Mouse (Mus musculus): ENCODE results near the gene Runx2. TPM values are rescaled to one million over a fixed set of nuclear protein-coding genes. Genes with fewer than 3 reads are reported as not detected.
A peak's percentile ranks its signal among the peaks of the same experiment; 100 is the strongest.

Gene Runx2
- polyA plus RNA-seq, 1 experiment = 1.7 TPM

- 87% methylated on average over 5 of the region's 5 CpGs for WGBS
- H3K36me3 ChIP-seq (ENCODE audit: control insufficient read depth, insufficient read depth, low read length) = no peaks in the 10 kb centered on the region; the same call in 1 of the 2 replicates
- no peak overlapping the region for H3K4me3 ChIP-seq (ENCODE audit: insufficient read depth, low read depth, low read length)
- H3K27me3 ChIP-seq (replicated peaks; ENCODE audit: control insufficient read depth, insufficient read depth, low read length) = no peaks in the 10 kb centered on the region
- TF ChIP-seq CTCF (conservative IDR thresholded peaks at IDR 0.05; ENCODE audit: insufficient read depth, insufficient read length, low read depth, low read length) (no peak), POLR2A (IDR thresholded peaks at IDR 0.05; ENCODE audit: low read depth, low read length) (no peak)
- H3K4me1 ChIP-seq (ENCODE audit: control insufficient read depth, insufficient read depth, low read length) = no peaks in the 10 kb centered on the region
- no peak overlapping the region for H3K27ac ChIP-seq (ENCODE audit: insufficient read depth, low read depth, low read length)
- no peak for DNase-seq
These were observed 7.3 kb upstream of the Runx2 start for GRCm38 (mm10) chr17:44821940-44822339.

- H3K27ac ChIP-seq (ENCODE audit: insufficient read depth, low read depth, low read length) = no peak overlapping the region
- no peak for DNase-seq
- H3K27me3 ChIP-seq (replicated peaks; ENCODE audit: control insufficient read depth, insufficient read depth, low read length) = no peaks in the 10 kb centered on the region
- H3K4me3 ChIP-seq (ENCODE audit: insufficient read depth, low read depth, low read length) = no peak overlapping the region
- no peak for TF ChIP-seq POLR2A (IDR thresholded peaks at IDR 0.05; ENCODE audit: low read depth, low read length)
- no peak for TF ChIP-seq CTCF (conservative IDR thresholded peaks at IDR 0.05; ENCODE audit: insufficient read depth, insufficient read length, low read depth, low read length)
- H3K36me3 ChIP-seq (ENCODE audit: control insufficient read depth, insufficient read depth, low read length) = no peaks in the 10 kb centered on the region; the same call in 1 of the 2 replicates
- no peaks in the 10 kb centered on the region for H3K4me1 ChIP-seq (ENCODE audit: control insufficient read depth, insufficient read depth, low read length)
- 96% methylated on average over 4 of the region's 4 CpGs for WGBS
These were observed 5.2 kb upstream of the Runx2 start for GRCm38 (mm10) chr17:44819816-44820215.

- no peak overlapping the region for H3K27ac ChIP-seq (ENCODE audit: insufficient read depth, low read depth, low read length)
- WGBS = 68% methylated on average over 2 of the region's 2 CpGs
- no peaks in the 10 kb centered on the region for H3K27me3 ChIP-seq (replicated peaks; ENCODE audit: control insufficient read depth, insufficient read depth, low read length)
- no peak overlapping the region for H3K4me3 ChIP-seq (ENCODE audit: insufficient read depth, low read depth, low read length)
- DNase-seq = no peak
- H3K36me3 ChIP-seq (ENCODE audit: control insufficient read depth, insufficient read depth, low read length) = no peaks in the 10 kb centered on the region; the same call in 1 of the 2 replicates
- no peaks in the 10 kb centered on the region for H3K4me1 ChIP-seq (ENCODE audit: control insufficient read depth, insufficient read depth, low read length)
- no peak for TF ChIP-seq POLR2A (IDR thresholded peaks at IDR 0.05; ENCODE audit: low read depth, low read length)
- TF ChIP-seq CTCF (conservative IDR thresholded peaks at IDR 0.05; ENCODE audit: insufficient read depth, insufficient read length, low read depth, low read length) = no peak
These were observed 4.2 kb upstream of the Runx2 start for GRCm38 (mm10) chr17:44818825-44819224.

GRCm38 (mm10) chr17:44807031-44807430, 7.6 kb downstream of the Runx2 start:
- WGBS = 82% methylated on average over 1 of the region's 1 CpGs
- no peaks in the 10 kb centered on the region for H3K36me3 ChIP-seq (ENCODE audit: control insufficient read depth, insufficient read depth, low read length)
- H3K4me1 ChIP-seq (ENCODE audit: control insufficient read depth, insufficient read depth, low read length) = no peaks in the 10 kb centered on the region
- H3K27ac ChIP-seq (ENCODE audit: insufficient read depth, low read depth, low read length) = no peak overlapping the region
- TF ChIP-seq CTCF (conservative IDR thresholded peaks at IDR 0.05; ENCODE audit: insufficient read depth, insufficient read length, low read depth, low read length) (no peak), POLR2A (IDR thresholded peaks at IDR 0.05; ENCODE audit: low read depth, low read length) (no peak)
- no peaks in the 10 kb centered on the region for H3K27me3 ChIP-seq (replicated peaks; ENCODE audit: control insufficient read depth, insufficient read depth, low read length)
- H3K4me3 ChIP-seq (ENCODE audit: insufficient read depth, low read depth, low read length) = no peak overlapping the region
- no peak for DNase-seq

- Histone ChIP-seq H3K4me3 (ENCODE audit: insufficient read depth, low read depth, low read length) (no peak overlapping the region), H3K4me1 (ENCODE audit: control insufficient read depth, insufficient read depth, low read length) (no peaks in the 10 kb centered on the region), H3K27ac (ENCODE audit: insufficient read depth, low read depth, low read length) (no peak overlapping the region), H3K36me3 (ENCODE audit: control insufficient read depth, insufficient read depth, low read length) (no peaks in the 10 kb centered on the region), H3K27me3 (replicated peaks; ENCODE audit: control insufficient read depth, insufficient read depth, low read length) (no peaks in the 10 kb centered on the region)
- TF ChIP-seq CTCF (conservative IDR thresholded peaks at IDR 0.05; ENCODE audit: insufficient read depth, insufficient read length, low read depth, low read length) (no peak), POLR2A (IDR thresholded peaks at IDR 0.05; ENCODE audit: low read depth, low read length) (no peak)
- 69% methylated on average over 3 of the region's 3 CpGs for WGBS
- no peak for DNase-seq
These were observed 17.3 kb downstream of the Runx2 start for GRCm38 (mm10) chr17:44797331-44797730.

GRCm38 (mm10) chr17:44792218-44792917, 22.2 kb downstream of the Runx2 start:
- TF ChIP-seq CTCF (conservative IDR thresholded peaks at IDR 0.05; ENCODE audit: insufficient read depth, insufficient read length, low read depth, low read length) = no peak
- TF ChIP-seq POLR2A (IDR thresholded peaks at IDR 0.05; ENCODE audit: low read depth, low read length) = no peak
- DNase-seq = no peak
- H3K36me3 ChIP-seq (ENCODE audit: control insufficient read depth, insufficient read depth, low read length) = no peaks in the 10 kb centered on the region
- no peak overlapping the region for H3K27ac ChIP-seq (ENCODE audit: insufficient read depth, low read depth, low read length)
- H3K4me3 ChIP-seq (ENCODE audit: insufficient read depth, low read depth, low read length) = no peak overlapping the region
- WGBS = 91% methylated on average over 12 of the region's 12 CpGs
- 0 out of 2 replicates have a peak, but pooled peaks cover 2% of the 10 kb centered on the region for H3K4me1 ChIP-seq (ENCODE audit: control insufficient read depth, insufficient read depth, low read length)
- H3K27me3 ChIP-seq (replicated peaks; ENCODE audit: control insufficient read depth, insufficient read depth, low read length) = no peaks in the 10 kb centered on the region

- Histone ChIP-seq H3K4me1 (ENCODE audit: control insufficient read depth, insufficient read depth, low read length) (0 out of 2 replicates have a peak, but pooled peaks cover 2% of the 10 kb centered on the region), H3K27me3 (replicated peaks; ENCODE audit: control insufficient read depth, insufficient read depth, low read length) (no peaks in the 10 kb centered on the region), H3K4me3 (ENCODE audit: insufficient read depth, low read depth, low read length) (no peak overlapping the region), H3K27ac (ENCODE audit: insufficient read depth, low read depth, low read length) (peak overlapping the region; percentile 55; the same call in 1 of the 2 replicates), H3K36me3 (ENCODE audit: control insufficient read depth, insufficient read depth, low read length) (no peaks in the 10 kb centered on the region)
- 60% methylated on average over 5 of the region's 5 CpGs for WGBS
- TF ChIP-seq POLR2A (IDR thresholded peaks at IDR 0.05; ENCODE audit: low read depth, low read length) = no peak
- 0 out of 2 replicates have a peak, but pooled peaks have one; percentile 17 for TF ChIP-seq CTCF (conservative IDR thresholded peaks at IDR 0.05; ENCODE audit: insufficient read depth, insufficient read length, low read depth, low read length)
- peak; percentile 58 for DNase-seq
These were observed 25.4 kb downstream of the Runx2 start for GRCm38 (mm10) chr17:44788982-44789747.
